Mouse (Mus musculus) liver, adult 2 months (tissue): ENCODE data around the gene Siglecg.

ENCODE experiments used
- CTCF ChIP-seq: fragments of 200-500 bp; IDR thresholded peaks from 2 replicates; pipeline ENCODE4 v1.5.1; 2011; ENCODE audit warnings: low read depth, low read length, control low read depth
- POLR2A ChIP-seq: fragments of 200-500 bp; IDR thresholded peaks from 2 replicates; pipeline ENCODE4 v1.6.1; 2011; ENCODE audit warnings: low read length, control low read depth; ENCODE audit not compliant: insufficient read depth; ENCODE audit errors: extremely low read depth

DNA sequence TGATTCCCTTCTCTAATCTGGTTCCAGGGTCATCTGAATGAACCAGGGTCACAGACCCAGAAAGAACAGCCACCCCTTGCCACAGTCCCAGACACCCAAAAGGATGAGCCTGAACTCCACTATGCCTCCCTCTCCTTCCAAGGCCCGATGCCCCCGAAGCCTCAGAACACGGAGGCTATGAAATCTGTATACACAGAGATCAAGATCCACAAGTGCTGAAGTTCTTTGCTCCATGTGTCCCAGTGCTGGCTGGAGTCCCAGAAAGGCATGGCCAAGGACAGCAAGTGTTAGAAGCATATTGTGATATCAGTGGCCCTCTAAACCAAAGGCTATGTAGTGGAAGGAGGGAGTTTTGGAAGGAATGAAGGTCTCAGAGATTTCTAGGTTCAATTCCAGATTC lies 49.4 kb upstream of the Siglecg start:
- TF ChIP-seq CTCF (no peak), POLR2A (no peak)
